Mouse (Mus musculus) urinary bladder, postnatal 10 days (tissue): ENCODE results near the gene Ip6k1.

Experiments
- DNase-seq: peaks from one replicate; pipeline ENCODE4 v3.0.0; 2022; ENCODE audit warnings: low spot score

Ip6k1 gene

GRCm38 (mm10) chr9:108001922-108002770 lies at the start of gene Ip6k1:
Gene Ip6k1 (plus strand): TSS chr9:108002501.
- DNase-seq = peak; percentile 100

- no peak for DNase-seq
These were observed 46.5 kb upstream of the Ip6k1 start for GRCm38 (mm10) chr9:107955613-107956289.

GRCm38 (mm10) chr9:107957141-107957540 lies 45.2 kb upstream of the Ip6k1 start:
- no peak for DNase-seq

GRCm38 (mm10) chr9:107959896-107960295 lies 42.4 kb upstream of the Ip6k1 start:
- DNase-seq = no peak

- DNase-seq = no peak
These were observed 41.4 kb upstream of the Ip6k1 start for GRCm38 (mm10) chr9:107960928-107961327.

- DNase-seq = no peak
These were observed 40.9 kb upstream of the Ip6k1 start for GRCm38 (mm10) chr9:107961351-107961762.

GRCm38 (mm10) chr9:107961881-107962280 lies 40.4 kb upstream of the Ip6k1 start:
- DNase-seq = no peak

- no peak for DNase-seq
These were observed 39.4 kb upstream of the Ip6k1 start for GRCm38 (mm10) chr9:107962916-107963315.

GRCm38 (mm10) chr9:107963700-107964099 lies 38.6 kb upstream of the Ip6k1 start:
- DNase-seq = no peak

GRCm38 (mm10) chr9:107964681-107965080 lies 37.6 kb upstream of the Ip6k1 start:
- DNase-seq = no peak

GRCm38 (mm10) chr9:107966676-107967075 lies 35.6 kb upstream of the Ip6k1 start:
- no peak for DNase-seq

- DNase-seq = no peak
These were observed 34.9 kb upstream of the Ip6k1 start for GRCm38 (mm10) chr9:107967437-107967836.

GRCm38 (mm10) chr9:107968531-107968930 lies 33.8 kb upstream of the Ip6k1 start:
- DNase-seq = no peak

- no peak for DNase-seq
These were observed 32.0 kb upstream of the Ip6k1 start for GRCm38 (mm10) chr9:107970311-107970710.

- DNase-seq = no peak
These were observed 30.4 kb upstream of the Ip6k1 start for GRCm38 (mm10) chr9:107971690-107972541.

- DNase-seq = no peak
These were observed 27.7 kb upstream of the Ip6k1 start for GRCm38 (mm10) chr9:107974491-107975171.

GRCm38 (mm10) chr9:107975399-107976386 lies 26.6 kb upstream of the Ip6k1 start, which contains the start of gene Uba7:
Gene Uba7 (plus strand): TSS chr9:107975505.
- DNase-seq = no peak

- DNase-seq = no peak
These were observed 23.5 kb upstream of the Ip6k1 start for GRCm38 (mm10) chr9:107978815-107979214.

- DNase-seq = no peak
These were observed 20.4 kb upstream of the Ip6k1 start for GRCm38 (mm10) chr9:107981684-107982605.
